Mouse (Mus musculus) intestine, postnatal 0 days (tissue): ENCODE measurements around the gene Dnmt3a. TPM values are rescaled to one million over a fixed set of nuclear protein-coding genes. Genes with fewer than 3 reads are reported as not detected.
A peak's percentile ranks its signal among the peaks of the same experiment; 100 is the strongest.

Source experiments
- ATAC-seq: fragments of 200-750 bp; cut with Nextera tagmentation; 2 replicates; pipeline ENCODE4 v1.8.0; 2017; ENCODE audit warnings: mild to moderate bottlenecking, moderate TSS enrichment, moderate library complexity
- H3K27ac ChIP-seq: fragments of 300-500 bp; sonication (generic); 2 replicates; pipeline ENCODE4 v1.5.1; 2014; ENCODE audit warnings: mild to moderate bottlenecking, low read depth, low read length, moderate library complexity
- H3K27me3 ChIP-seq: fragments of 300-500 bp; sonication (generic); replicated peaks from 2 replicates; pipeline ENCODE4 v1.6.1; 2014; ENCODE audit warnings: low read length, mixed read lengths; ENCODE audit not compliant: control insufficient read depth, insufficient read depth
- H3K36me3 ChIP-seq: fragments of 300-500 bp; sonication (generic); 2 replicates; pipeline ENCODE4 v1.6.1; 2014; ENCODE audit warnings: mild to moderate bottlenecking, moderate library complexity; ENCODE audit not compliant: control insufficient read depth, insufficient read depth
- H3K4me1 ChIP-seq: fragments of 300-500 bp; sonication (generic); replicated peaks from 2 replicates; pipeline ENCODE4 v1.6.1; 2014; ENCODE audit warnings: antibody characterized with exemption, low read length, mixed read lengths; ENCODE audit not compliant: control insufficient read depth, insufficient read depth
- H3K4me2 ChIP-seq: fragments of 300-500 bp; sonication (generic); replicated peaks from 2 replicates; pipeline ENCODE4 v1.6.1; 2014; ENCODE audit warnings: low read depth, mild to moderate bottlenecking, moderate library complexity
- H3K4me3 ChIP-seq: fragments of 300-500 bp; sonication (generic); 2 replicates; pipeline ENCODE4 v1.5.1; 2014; ENCODE audit warnings: low read depth, low read length
- H3K9ac ChIP-seq: fragments of 300-500 bp; sonication (generic); 2 replicates; pipeline ENCODE4 v1.6.1; 2014; ENCODE audit warnings: mild to moderate bottlenecking, low read depth, low read length
- H3K9me3 ChIP-seq: fragments of 300-500 bp; sonication (generic); 2 replicates; pipeline ENCODE4 v1.6.1; 2016; ENCODE audit warnings: mixed run types; ENCODE audit not compliant: control insufficient read depth
- CTCF ChIP-seq: sonication (generic); IDR thresholded peaks from 2 replicates; pipeline ENCODE4 v1.5.1; 2016; ENCODE audit warnings: low read depth, mild to moderate bottlenecking, control low read depth, antibody characterized with exemption, moderate library complexity
- WGBS: fragments of 180-500 bp; shearing (Covaris S2); extraction: QIAGEN DNeasy Blood & Tissue Kit; methylation state at CpG from one replicate; pipeline ENCODE4 v1.1.7; 2014; 5-methylcytosine and 5-hydroxymethylcytosine counted together
- polyA plus RNA-seq: library from polyadenylated mRNA; unstranded; fragments of >200 nt; fragmentation: Nextera tagmentation; extraction: Ambion mirVana; gene quantifications from 2 replicates; pipeline ENCODE4 v1.2.1, GENCODE M21; 2015

Gene Dnmt3a
- polyA plus RNA-seq, 1 experiment from 2014 or later: 33.9 TPM

GRCm38 (mm10) chr12:3868115-3868514, 62.3 kb downstream of the Dnmt3a start:
- peaks cover 63% of the 10 kb centered on the region for H3K36me3 ChIP-seq
- H3K27ac ChIP-seq: no peak overlapping the region
- ATAC-seq: no peak
- H3K27me3 ChIP-seq: no peaks in the 10 kb centered on the region
- no peak overlapping the region for H3K4me2 ChIP-seq
- WGBS: 73% methylated on average over 5 of the region's 5 CpGs
- no peak overlapping the region for H3K4me3 ChIP-seq
- no peaks in the 10 kb centered on the region for H3K4me1 ChIP-seq
- no peaks in the 10 kb centered on the region for H3K9me3 ChIP-seq
- no peak for TF ChIP-seq CTCF
- H3K9ac ChIP-seq: no peak overlapping the region

GRCm38 (mm10) chr12:3868676-3869458, 63.1 kb downstream of the Dnmt3a start:
- Histone ChIP-seq H3K36me3 (peaks cover 68% of the 10 kb centered on the region), H3K4me2 (no peak overlapping the region), H3K4me3 (no peak overlapping the region), H3K9me3 (no peaks in the 10 kb centered on the region), H3K27ac (no peak overlapping the region), H3K4me1 (no peaks in the 10 kb centered on the region), H3K27me3 (no peaks in the 10 kb centered on the region), H3K9ac (no peak overlapping the region)
- no peak for TF ChIP-seq CTCF
- 71% methylated on average over 7 of the region's 7 CpGs for WGBS
- no peak for ATAC-seq

- Histone ChIP-seq H3K4me3 (no peak overlapping the region), H3K4me2 (no peak overlapping the region), H3K27ac (no peak overlapping the region), H3K4me1 (no peaks in the 10 kb centered on the region), H3K36me3 (peaks cover 72% of the 10 kb centered on the region), H3K27me3 (no peaks in the 10 kb centered on the region), H3K9me3 (no peaks in the 10 kb centered on the region), H3K9ac (no peak overlapping the region)
- TF ChIP-seq CTCF: no peak
- WGBS: 82% methylated on average over 5 of the region's 5 CpGs
- no peak for ATAC-seq
Observed at GRCm38 (mm10) chr12:3870024-3870423, 64.2 kb downstream of the Dnmt3a start.

GRCm38 (mm10) chr12:3870859-3871462, 65.2 kb downstream of the Dnmt3a start:
- Histone ChIP-seq H3K27me3 (no peaks in the 10 kb centered on the region), H3K4me1 (no peaks in the 10 kb centered on the region), H3K4me3 (no peak overlapping the region), H3K9ac (no peak overlapping the region), H3K27ac (no peak overlapping the region), H3K4me2 (no peak overlapping the region), H3K9me3 (no peaks in the 10 kb centered on the region), H3K36me3 (peaks cover 65% of the 10 kb centered on the region)
- WGBS: 36% methylated on average over 19 of the region's 19 CpGs
- peak; percentile 50 for TF ChIP-seq CTCF
- ATAC-seq: 0 out of 2 replicates have a peak, but pooled peaks have one; percentile 9

GRCm38 (mm10) chr12:3871637-3872036, 65.8 kb downstream of the Dnmt3a start:
- peak; percentile 22; the same call in 1 of the 2 replicates for ATAC-seq
- peaks cover 65% of the 10 kb centered on the region for H3K36me3 ChIP-seq

GRCm38 (mm10) chr12:3872410-3873230, 66.8 kb downstream of the Dnmt3a start:
- Histone ChIP-seq H3K4me3 (no peak overlapping the region), H3K27ac (no peak overlapping the region), H3K4me1 (no peaks in the 10 kb centered on the region), H3K27me3 (no peaks in the 10 kb centered on the region), H3K36me3 (peaks cover 72% of the 10 kb centered on the region), H3K9me3 (no peaks in the 10 kb centered on the region), H3K9ac (no peak overlapping the region), H3K4me2 (no peak overlapping the region)
- WGBS: 69% methylated on average over 9 of the region's 9 CpGs
- no peak for ATAC-seq
- no peak for TF ChIP-seq CTCF

More at GRCm38 (mm10) chr12:3871637-3872036, 65.8 kb downstream of the Dnmt3a start:
- H3K27ac ChIP-seq: no peak overlapping the region
- WGBS: 47% methylated on average over 15 of the region's 15 CpGs
- H3K4me3 ChIP-seq: no peak overlapping the region
- no peaks in the 10 kb centered on the region for H3K4me1 ChIP-seq
- peak; percentile 74 for TF ChIP-seq CTCF
- no peaks in the 10 kb centered on the region for H3K9me3 ChIP-seq
- no peak overlapping the region for H3K9ac ChIP-seq
- no peak overlapping the region for H3K4me2 ChIP-seq
- no peaks in the 10 kb centered on the region for H3K27me3 ChIP-seq
